Mouse (Mus musculus) kidney, embryonic 14.5 days (tissue): Measurements from ENCODE around the gene Rhox4g. TPM values are rescaled to one million over a fixed set of nuclear protein-coding genes. Genes with fewer than 3 reads are reported as not detected.

Source experiments
- polyA plus RNA-seq: library from polyadenylated mRNA; unstranded; fragments of >200 nt; fragmentation: Nextera tagmentation; extraction: Ambion mirVana; gene quantifications from 2 replicates; pipeline ENCODE4 v1.2.1, GENCODE M21; 2014

Gene Rhox4g
- polyA plus RNA-seq, 1 experiment from 2014 or later: not detected

Other genes starting within 250 kb of the Rhox4g start
- not detected in 2 replicates for gene Rhox2b, start 239.3 kb downstream of the Rhox4g start, polyA plus RNA-seq
- gene Rhox4b, start 218.8 kb downstream of the Rhox4g start, polyA plus RNA-seq: not detected in 2 replicates
- not detected in 2 replicates for gene Rhox2c, start 197.6 kb downstream of the Rhox4g start, polyA plus RNA-seq
- not detected in 2 replicates for gene Rhox3c, start 192.7 kb downstream of the Rhox4g start, polyA plus RNA-seq
- gene Rhox4c, start 171.0 kb downstream of the Rhox4g start, polyA plus RNA-seq: not detected in 2 replicates
- gene Rhox2d, start 157.9 kb downstream of the Rhox4g start, polyA plus RNA-seq: not detected in 2 replicates
- not detected in 2 replicates for gene Rhox4d, start 137.0 kb downstream of the Rhox4g start, polyA plus RNA-seq
- gene Rhox2e, start 120.9 kb downstream of the Rhox4g start, polyA plus RNA-seq: not detected in 2 replicates
- not detected in 2 replicates for gene Rhox3e, start 109.3 kb downstream of the Rhox4g start, polyA plus RNA-seq
- not detected in 2 replicates for gene Rhox4e, start 93.9 kb downstream of the Rhox4g start, polyA plus RNA-seq
- not detected in 2 replicates for gene Rhox2f, start 79.9 kb downstream of the Rhox4g start, polyA plus RNA-seq
- not detected in 2 replicates for gene Rhox3f, start 70.3 kb downstream of the Rhox4g start, polyA plus RNA-seq
- not detected in 2 replicates for gene Rhox4f, start 43.6 kb downstream of the Rhox4g start, polyA plus RNA-seq
- not detected in 2 replicates for gene Rhox3g, start 22.7 kb downstream of the Rhox4g start, polyA plus RNA-seq
- gene Rhox2g, start 7.9 kb downstream of the Rhox4g start, polyA plus RNA-seq: not detected in 2 replicates
- not detected in 2 replicates for gene Rhox3h, start 17.4 kb upstream of the Rhox4g start, polyA plus RNA-seq
- not detected in 2 replicates for gene Rhox2h, start 21.9 kb upstream of the Rhox4g start, polyA plus RNA-seq
- gene Rhox5, start 153.5 kb upstream of the Rhox4g start, polyA plus RNA-seq: 1.8 and 1.9 TPM in 2 replicates
- gene Rhox6, start 175.6 kb upstream of the Rhox4g start, polyA plus RNA-seq: not detected in 2 replicates
- not detected in 2 replicates for gene Rhox7a, start 180.4 kb upstream of the Rhox4g start, polyA plus RNA-seq
- gene Rhox8, start 227.6 kb upstream of the Rhox4g start, polyA plus RNA-seq: not detected in 2 replicates
- gene Rhox7b, start 245.9 kb upstream of the Rhox4g start, polyA plus RNA-seq: not detected in 2 replicates